Mouse (Mus musculus): ENCODE data around the gene Faap24. TPM values are rescaled to one million over a fixed set of nuclear protein-coding genes. Genes with fewer than 3 reads are reported as not detected.
A peak's percentile ranks its signal among the peaks of the same experiment; 100 is the strongest.

Faap24 gene
- polyA plus RNA-seq, 1 experiment from 2014 or later = 21.9 TPM

GRCm38 (mm10) chr7:35382706-35383353 lies 13.8 kb downstream of the Faap24 start:
- H3K27me3 ChIP-seq = no peaks in the 10 kb centered on the region
- H3K9ac ChIP-seq (replicated peaks) = no peak overlapping the region
- no peak overlapping the region for H3K4me2 ChIP-seq (replicated peaks)
- H3K4me3 ChIP-seq (replicated peaks) = no peak overlapping the region
- H3K36me3 ChIP-seq = no peaks in the 10 kb centered on the region
- no peak overlapping the region for H3K27ac ChIP-seq
- 58% methylated on average over 2 of the region's 2 CpGs for WGBS
- ATAC-seq = no peak
- H3K4me1 ChIP-seq (replicated peaks) = no peaks in the 10 kb centered on the region
- no peaks in the 10 kb centered on the region for H3K9me3 ChIP-seq

- H3K4me1 ChIP-seq (replicated peaks) = no peaks in the 10 kb centered on the region
- no peak for ATAC-seq
- H3K36me3 ChIP-seq = no peaks in the 10 kb centered on the region
- H3K9me3 ChIP-seq = no peaks in the 10 kb centered on the region
- H3K27me3 ChIP-seq = no peaks in the 10 kb centered on the region
- H3K9ac ChIP-seq (replicated peaks) = no peak overlapping the region
- H3K4me2 ChIP-seq (replicated peaks) = no peak overlapping the region
- no peak overlapping the region for H3K27ac ChIP-seq
- WGBS = 40% methylated on average over 16 of the region's 16 CpGs
- no peak overlapping the region for H3K4me3 ChIP-seq (replicated peaks)
Measured at GRCm38 (mm10) chr7:35381861-35382260, 14.8 kb downstream of the Faap24 start.

DNA sequence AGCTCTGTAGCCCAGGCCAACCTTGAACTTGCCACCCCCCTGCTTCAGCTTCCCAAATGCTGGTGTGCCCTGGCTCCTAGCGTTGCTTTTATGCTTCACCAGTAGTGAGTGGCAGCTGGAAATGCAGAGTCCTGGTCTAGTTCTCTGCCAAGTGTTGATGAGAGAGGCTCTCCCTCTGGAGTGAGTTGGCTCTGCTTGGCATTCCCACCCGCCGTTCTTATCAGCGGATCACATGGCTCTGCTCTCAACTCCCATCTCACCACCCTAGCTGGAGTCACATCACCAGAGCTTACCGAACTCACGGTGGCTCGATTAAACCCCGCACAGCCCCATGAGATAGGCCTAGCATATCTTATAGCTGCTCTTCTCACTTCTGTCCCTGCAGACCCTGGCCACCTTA lies 16.3 kb downstream of the Faap24 start:
- Histone ChIP-seq H3K9me3 (no peaks in the 10 kb centered on the region), H3K9ac (replicated peaks) (no peak overlapping the region), H3K36me3 (no peaks in the 10 kb centered on the region), H3K27ac (no peak overlapping the region), H3K4me2 (replicated peaks) (no peak overlapping the region), H3K4me1 (replicated peaks) (no peaks in the 10 kb centered on the region), H3K4me3 (replicated peaks) (no peak overlapping the region), H3K27me3 (no peaks in the 10 kb centered on the region)
- ATAC-seq = no peak
- whole genome bisulfite sequencing = 94% methylated on average over 8 of the region's 8 CpGs

- Histone ChIP-seq H3K36me3 (no peaks in the 10 kb centered on the region), H3K9me3 (no peaks in the 10 kb centered on the region), H3K9ac (replicated peaks) (no peak overlapping the region), H3K4me3 (replicated peaks) (no peak overlapping the region), H3K27me3 (no peaks in the 10 kb centered on the region), H3K4me2 (replicated peaks) (no peak overlapping the region), H3K27ac (no peak overlapping the region), H3K4me1 (replicated peaks) (no peaks in the 10 kb centered on the region)
- 39% methylated on average over 16 of the region's 16 CpGs for WGBS
- ATAC-seq = peak; percentile 37; the same call in 1 of the 2 replicates
Measured at GRCm38 (mm10) chr7:35379492-35380119, 17.0 kb downstream of the Faap24 start.

GRCm38 (mm10) chr7:35376623-35377022 lies 20.0 kb downstream of the Faap24 start:
- 90% methylated on average over 9 of the region's 9 CpGs for WGBS
- Histone ChIP-seq H3K36me3 (no peaks in the 10 kb centered on the region), H3K4me3 (replicated peaks) (no peak overlapping the region), H3K27me3 (no peaks in the 10 kb centered on the region), H3K9me3 (no peaks in the 10 kb centered on the region), H3K4me1 (replicated peaks) (no peaks in the 10 kb centered on the region), H3K27ac (no peak overlapping the region), H3K4me2 (replicated peaks) (no peak overlapping the region), H3K9ac (replicated peaks) (no peak overlapping the region)
- ATAC-seq = no peak

DNA sequence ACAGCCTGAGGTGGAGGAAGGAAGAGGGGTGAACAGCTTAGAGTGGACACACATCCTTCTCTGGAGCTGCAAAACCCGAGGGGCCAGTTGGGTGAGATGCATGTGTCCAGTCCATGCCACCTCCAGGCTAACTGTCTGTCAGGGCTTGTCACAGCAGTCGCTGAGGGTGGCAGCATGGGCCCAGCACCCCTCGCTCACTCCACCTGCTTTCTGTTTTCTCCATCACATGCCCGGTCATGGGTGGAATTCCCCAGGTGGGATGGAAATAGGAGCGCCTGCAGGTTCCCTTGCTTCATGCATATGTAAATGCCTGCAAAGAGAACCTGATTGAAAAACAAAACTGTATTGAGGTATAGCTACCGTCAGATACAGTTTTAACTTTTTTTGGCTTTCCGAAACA lies 22.4 kb downstream of the Faap24 start:
- no peak for ATAC-seq
- Histone ChIP-seq H3K4me3 (replicated peaks) (no peak overlapping the region), H3K9me3 (no peaks in the 10 kb centered on the region), H3K4me1 (replicated peaks) (no peaks in the 10 kb centered on the region), H3K36me3 (no peaks in the 10 kb centered on the region), H3K9ac (replicated peaks) (no peak overlapping the region), H3K4me2 (replicated peaks) (no peak overlapping the region), H3K27ac (no peak overlapping the region), H3K27me3 (no peaks in the 10 kb centered on the region)
- WGBS = 86% methylated on average over 7 of the region's 7 CpGs

DNA sequence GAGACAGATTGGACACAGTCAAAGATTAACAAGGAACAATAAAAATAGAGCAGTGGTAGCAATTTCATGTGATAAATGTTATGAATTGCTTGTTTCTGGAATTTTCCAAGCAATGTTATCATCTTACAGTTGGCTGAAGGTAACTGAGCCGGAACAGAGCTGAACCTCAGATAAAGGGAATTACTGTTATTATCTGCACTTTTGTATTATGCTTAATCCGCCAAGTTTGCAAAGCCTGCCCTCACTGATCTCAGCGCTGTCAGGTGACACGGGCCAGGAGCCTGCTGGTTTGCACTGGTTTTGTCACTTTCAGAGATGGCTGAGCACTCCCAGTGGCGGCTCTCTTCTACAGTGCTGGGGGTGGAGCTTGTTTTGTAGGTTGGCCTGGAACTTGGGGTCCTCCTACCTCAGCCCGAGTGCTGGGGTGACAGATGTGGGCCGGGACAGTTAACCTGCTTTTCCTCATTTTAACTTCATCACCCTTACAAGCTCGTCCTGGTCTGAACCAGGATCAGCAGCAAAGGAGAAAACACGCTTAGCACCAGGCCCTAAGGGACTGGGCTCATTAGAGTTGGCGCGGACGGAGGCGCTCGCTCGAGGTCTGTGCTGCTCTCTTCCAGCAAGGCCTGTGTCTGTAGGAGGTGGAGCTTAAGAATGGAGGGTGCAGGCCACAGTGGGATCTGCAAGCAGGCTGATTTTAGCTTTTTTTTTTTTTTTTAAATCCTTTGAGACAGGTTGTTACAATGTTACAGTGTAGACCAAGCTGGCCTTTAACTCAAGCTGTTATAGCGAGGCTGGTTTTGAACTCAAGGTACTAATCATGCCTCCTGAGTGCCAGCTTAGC lies 23.3 kb downstream of the Faap24 start:
- no peak for ATAC-seq
- no peaks in the 10 kb centered on the region for H3K4me1 ChIP-seq (replicated peaks)
- no peak overlapping the region for H3K9ac ChIP-seq (replicated peaks)
- no peaks in the 10 kb centered on the region for H3K27me3 ChIP-seq
- H3K27ac ChIP-seq = no peak overlapping the region
- no peaks in the 10 kb centered on the region for H3K36me3 ChIP-seq
- no peak overlapping the region for H3K4me2 ChIP-seq (replicated peaks)
- H3K4me3 ChIP-seq (replicated peaks) = no peak overlapping the region
- WGBS = 69% methylated on average over 16 of the region's 16 CpGs
- H3K9me3 ChIP-seq = no peaks in the 10 kb centered on the region; the same call in 1 of the 2 replicates

DNA sequence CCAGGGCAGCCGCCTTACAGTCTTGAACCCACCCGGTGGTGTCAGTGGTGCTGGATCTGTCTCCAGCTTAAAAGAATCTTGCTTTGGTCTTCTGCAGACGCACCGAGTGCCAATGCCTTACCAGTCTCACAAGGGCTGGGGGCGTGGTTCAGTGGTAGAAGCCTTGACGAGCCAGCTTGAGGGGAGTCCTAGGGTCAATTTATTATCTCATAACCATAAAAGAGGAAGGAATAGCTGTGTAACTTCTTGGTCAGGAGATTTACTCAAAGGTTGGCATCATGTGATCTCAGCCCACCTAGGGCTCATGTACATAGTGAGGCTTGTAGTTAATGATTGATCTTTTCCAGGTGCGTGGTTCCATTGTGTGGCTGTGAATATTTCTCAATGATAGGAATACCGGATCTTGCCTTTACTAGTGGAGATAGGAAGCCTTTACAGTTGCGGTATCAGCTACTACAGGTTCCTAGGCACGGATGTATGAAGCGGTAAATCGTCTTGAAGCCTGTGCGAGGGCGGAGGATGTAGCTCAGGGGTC lies 24.1 kb downstream of the Faap24 start:
- no peak for ATAC-seq
- H3K9ac ChIP-seq (replicated peaks) = no peak overlapping the region
- H3K4me3 ChIP-seq (replicated peaks) = no peak overlapping the region
- no peak overlapping the region for H3K4me2 ChIP-seq (replicated peaks)
- no peaks in the 10 kb centered on the region for H3K4me1 ChIP-seq (replicated peaks)
- H3K27me3 ChIP-seq = no peaks in the 10 kb centered on the region
- no peaks in the 10 kb centered on the region; the same call in 1 of the 2 replicates for H3K9me3 ChIP-seq
- H3K36me3 ChIP-seq = no peaks in the 10 kb centered on the region
- 94% methylated on average over 14 of the region's 14 CpGs for WGBS
- no peak overlapping the region for H3K27ac ChIP-seq

GRCm38 (mm10) chr7:35371096-35371495 lies 25.5 kb downstream of the Faap24 start:
- H3K27me3 ChIP-seq = no peaks in the 10 kb centered on the region
- H3K9ac ChIP-seq (replicated peaks) = no peak overlapping the region; the same call in 1 of the 2 replicates
- no peak overlapping the region for H3K27ac ChIP-seq
- H3K36me3 ChIP-seq = no peaks in the 10 kb centered on the region
- no peaks in the 10 kb centered on the region for H3K4me1 ChIP-seq (replicated peaks)
- no peak overlapping the region for H3K4me3 ChIP-seq (replicated peaks)
- H3K4me2 ChIP-seq (replicated peaks) = no peak overlapping the region
- ATAC-seq = no peak
- H3K9me3 ChIP-seq = no peaks in the 10 kb centered on the region; the same call in 1 of the 2 replicates
- 10% methylated on average over 14 of the region's 14 CpGs for WGBS

- no peak overlapping the region for H3K27ac ChIP-seq
- H3K4me1 ChIP-seq (replicated peaks) = no peaks in the 10 kb centered on the region
- H3K9me3 ChIP-seq = no peaks in the 10 kb centered on the region; the same call in 1 of the 2 replicates
- WGBS = 77% methylated on average over 12 of the region's 12 CpGs
- H3K4me2 ChIP-seq (replicated peaks) = no peak overlapping the region
- no peaks in the 10 kb centered on the region for H3K27me3 ChIP-seq
- no peak for ATAC-seq
- H3K9ac ChIP-seq (replicated peaks) = no peak overlapping the region
- H3K36me3 ChIP-seq = no peaks in the 10 kb centered on the region
- H3K4me3 ChIP-seq (replicated peaks) = no peak overlapping the region
Measured at GRCm38 (mm10) chr7:35365161-35365910, 31.3 kb downstream of the Faap24 start.

DNA sequence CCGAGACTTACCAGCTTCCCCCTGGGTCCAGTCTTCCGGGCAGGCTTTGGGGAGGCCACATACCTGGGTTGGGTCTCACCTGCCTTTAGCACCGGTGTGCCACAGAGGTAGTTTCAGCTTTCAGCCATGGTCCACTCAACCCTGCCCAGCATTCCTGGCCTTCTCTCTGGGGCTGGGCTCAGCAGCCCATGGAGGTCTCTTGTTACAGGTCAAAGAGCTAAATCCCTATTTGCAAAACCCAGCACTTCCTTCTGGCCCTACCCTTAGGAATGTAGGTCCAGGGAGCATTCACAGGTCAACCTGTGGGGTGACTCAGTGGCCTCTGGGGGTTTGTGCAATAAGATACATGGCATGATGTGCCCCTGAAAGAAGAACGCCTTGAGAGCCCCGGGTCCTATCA lies 33.8 kb downstream of the Faap24 start:
- H3K4me1 ChIP-seq (replicated peaks) = no peaks in the 10 kb centered on the region
- H3K9ac ChIP-seq (replicated peaks) = no peak overlapping the region
- 86% methylated on average over 5 of the region's 5 CpGs for WGBS
- no peak overlapping the region for H3K4me2 ChIP-seq (replicated peaks)
- H3K27ac ChIP-seq = no peak overlapping the region
- H3K27me3 ChIP-seq = no peaks in the 10 kb centered on the region
- no peaks in the 10 kb centered on the region for H3K36me3 ChIP-seq
- no peak overlapping the region for H3K4me3 ChIP-seq (replicated peaks)
- H3K9me3 ChIP-seq = no peaks in the 10 kb centered on the region
- ATAC-seq = no peak
